Mouse (Mus musculus) ES-Bruce4 (cell line): ENCODE measurements around the gene Cgnl1.

Experiments used
- CTCF ChIP-seq: IDR thresholded peaks from one replicate; pipeline ENCODE4 v1.8.1; 2011; ENCODE audit warnings: low read depth, low read length
- EP300 ChIP-seq: IDR thresholded peaks from 2 replicates; pipeline ENCODE4 v1.6.1; 2011; ENCODE audit warnings: low read depth, low read length; ENCODE audit not compliant: insufficient read depth
- POLR2A ChIP-seq: IDR thresholded peaks from one replicate; pipeline ENCODE4 v1.8.1; 2011; ENCODE audit warnings: low read length; ENCODE audit not compliant: insufficient read depth

DNA sequence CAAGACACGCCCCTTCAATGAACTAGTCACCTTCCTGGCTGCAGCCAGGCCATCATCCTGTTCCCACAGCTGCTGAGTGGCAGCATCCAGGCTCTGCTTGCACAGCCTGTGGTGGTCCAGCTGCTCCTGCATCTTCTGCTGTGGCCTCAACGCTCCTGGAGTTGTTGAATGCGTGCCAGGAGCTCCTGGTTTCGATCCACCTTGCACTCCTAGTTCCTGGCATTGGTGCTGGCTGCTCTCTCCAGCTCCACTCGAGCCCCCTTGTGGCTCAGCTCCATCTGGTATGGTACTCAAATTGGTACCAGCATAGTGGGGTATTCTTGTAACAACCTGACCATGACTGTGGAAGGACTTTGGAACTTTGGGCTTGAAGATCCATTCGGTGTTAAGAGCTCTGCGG is 171.5 kb downstream of the Cgnl1 start:
- TF ChIP-seq POLR2A, result no peak
- TF ChIP-seq CTCF, result no peak
- no peak for TF ChIP-seq EP300
